Mouse (Mus musculus) G1E-ER4 (cell line): ENCODE results near the gene Aggf1. TPM values are rescaled to one million over a fixed set of nuclear protein-coding genes. Genes with fewer than 3 reads are reported as not detected.

Source experiments
- GATA1 ChIP-seq: IDR thresholded peaks from one replicate; pipeline ENCODE4 v1.8.0; 2012; ENCODE audit warnings: low read length, inconsistent platforms
- polyA plus RNA-seq: library from polyadenylated mRNA; stranded (reverse); fragments of >175 nt; gene quantifications from 2 replicates; pipeline ENCODE4 v1.2.3, GENCODE M21; 2012

Gene Aggf1
- polyA plus RNA-seq, 1 experiment: 25.2 TPM

- TF ChIP-seq GATA1: no peak
Measured at GRCm38 (mm10) chr13:95347018-95347696, 28.0 kb downstream of the Aggf1 start.

GRCm38 (mm10) chr13:95345869-95346268 lies 29.3 kb downstream of the Aggf1 start:
- TF ChIP-seq GATA1: no peak

GRCm38 (mm10) chr13:95343470-95343869 lies 31.7 kb downstream of the Aggf1 start:
- no peak for TF ChIP-seq GATA1

- TF ChIP-seq GATA1: no peak
Measured at GRCm38 (mm10) chr13:95336122-95336677, 39.0 kb downstream of the Aggf1 start.

- no peak for TF ChIP-seq GATA1
Measured at GRCm38 (mm10) chr13:95332086-95332899, 42.9 kb downstream of the Aggf1 start.

DNA sequence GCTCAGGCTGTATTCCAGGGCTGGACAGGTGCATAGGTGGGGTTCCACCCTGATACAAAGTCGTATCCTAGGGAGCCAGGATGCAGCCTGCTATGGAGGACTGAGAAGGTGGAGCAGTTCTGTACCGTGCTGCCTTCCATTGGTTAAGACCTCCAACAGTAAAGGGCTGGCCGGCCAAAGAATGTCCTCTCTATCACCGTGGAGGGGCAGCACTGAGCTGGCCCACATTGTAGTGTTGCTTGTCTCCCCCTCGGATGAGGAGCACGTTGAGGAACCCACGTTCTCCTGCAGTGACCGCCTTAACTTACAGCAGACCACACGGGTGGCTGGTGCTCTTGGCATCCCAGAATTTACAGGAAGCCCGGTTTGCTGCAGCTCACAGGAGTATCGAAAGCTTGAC lies 44.6 kb downstream of the Aggf1 start:
- TF ChIP-seq GATA1: no peak

DNA sequence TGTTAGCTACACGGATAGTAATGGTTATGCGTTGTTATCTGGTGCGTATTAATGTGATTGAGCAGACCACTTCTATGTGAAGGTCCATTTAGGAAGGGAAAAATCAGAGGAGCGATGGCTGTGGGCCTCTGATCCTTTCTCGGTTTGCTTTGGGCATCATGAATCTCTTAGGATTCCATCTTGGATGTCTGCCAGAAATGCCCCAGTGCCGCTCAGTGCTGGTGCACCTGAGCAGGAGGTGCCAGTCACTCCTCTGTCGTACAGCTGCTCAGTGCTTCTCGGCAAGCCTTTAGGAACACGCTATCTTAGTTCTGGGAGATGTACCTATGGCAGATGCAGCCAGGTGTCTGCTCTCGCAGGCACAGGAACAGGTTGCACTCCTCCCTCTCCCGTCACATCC lies 46.4 kb downstream of the Aggf1 start:
- TF ChIP-seq GATA1: no peak

GRCm38 (mm10) chr13:95327345-95327741 lies 47.8 kb downstream of the Aggf1 start:
- TF ChIP-seq GATA1: no peak

GRCm38 (mm10) chr13:95326611-95327344 lies 48.4 kb downstream of the Aggf1 start:
- no peak for TF ChIP-seq GATA1

DNA sequence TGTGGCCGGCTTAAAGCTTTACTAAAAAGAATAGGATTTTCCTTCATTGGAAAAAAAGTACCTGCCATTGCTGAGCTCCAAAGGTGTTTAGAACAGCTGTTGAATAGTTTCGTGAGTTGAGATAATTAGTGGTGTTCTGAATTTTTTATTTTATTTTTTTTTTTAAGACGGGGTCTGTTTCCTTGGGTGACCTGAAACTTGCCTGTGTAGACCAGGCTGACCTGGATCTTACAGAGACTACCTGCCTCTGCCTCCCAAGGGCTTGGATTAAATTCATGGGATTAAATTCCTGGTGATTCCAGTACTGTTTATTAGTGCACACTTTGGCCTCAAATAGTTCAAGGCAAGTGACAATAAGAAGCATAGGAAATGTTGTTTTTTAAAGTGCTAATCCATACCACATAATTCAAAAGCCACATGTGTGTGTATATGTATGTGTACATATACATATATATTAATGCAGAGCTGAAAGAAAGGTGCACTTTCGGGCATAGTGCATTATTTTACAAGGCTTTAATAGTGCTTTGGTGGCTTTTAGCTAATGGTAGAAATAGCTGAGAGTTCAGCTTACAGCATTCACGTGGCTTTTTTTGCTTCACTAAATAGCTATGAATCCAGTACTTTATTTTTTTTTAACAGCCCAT lies 49.1 kb downstream of the Aggf1 start:
- TF ChIP-seq GATA1: no peak

- no peak for TF ChIP-seq GATA1
Measured at GRCm38 (mm10) chr13:95325080-95325906, 49.9 kb downstream of the Aggf1 start.

DNA sequence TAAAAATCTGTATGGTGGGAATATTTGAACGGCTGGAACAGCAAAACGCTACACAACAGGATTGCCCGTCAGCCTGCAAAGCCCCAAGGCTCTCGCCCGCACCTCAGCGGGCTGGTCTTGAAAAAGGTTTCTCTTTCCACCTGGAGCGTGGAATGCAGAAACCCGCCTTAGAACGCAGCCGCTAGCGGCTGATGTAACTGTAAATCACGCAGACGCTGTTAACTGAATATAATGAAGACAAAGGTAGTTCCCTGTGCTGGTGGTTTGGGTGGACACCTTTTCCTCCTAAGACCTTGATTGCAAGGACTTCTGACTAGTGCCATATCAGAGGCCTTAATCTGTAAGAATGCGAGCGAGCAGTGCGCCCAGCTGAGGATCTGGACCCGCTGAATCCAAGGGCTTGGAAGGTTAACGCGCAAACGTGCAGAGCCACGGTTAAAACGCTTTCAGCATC lies 50.5 kb downstream of the Aggf1 start:
- TF ChIP-seq GATA1: no peak

DNA sequence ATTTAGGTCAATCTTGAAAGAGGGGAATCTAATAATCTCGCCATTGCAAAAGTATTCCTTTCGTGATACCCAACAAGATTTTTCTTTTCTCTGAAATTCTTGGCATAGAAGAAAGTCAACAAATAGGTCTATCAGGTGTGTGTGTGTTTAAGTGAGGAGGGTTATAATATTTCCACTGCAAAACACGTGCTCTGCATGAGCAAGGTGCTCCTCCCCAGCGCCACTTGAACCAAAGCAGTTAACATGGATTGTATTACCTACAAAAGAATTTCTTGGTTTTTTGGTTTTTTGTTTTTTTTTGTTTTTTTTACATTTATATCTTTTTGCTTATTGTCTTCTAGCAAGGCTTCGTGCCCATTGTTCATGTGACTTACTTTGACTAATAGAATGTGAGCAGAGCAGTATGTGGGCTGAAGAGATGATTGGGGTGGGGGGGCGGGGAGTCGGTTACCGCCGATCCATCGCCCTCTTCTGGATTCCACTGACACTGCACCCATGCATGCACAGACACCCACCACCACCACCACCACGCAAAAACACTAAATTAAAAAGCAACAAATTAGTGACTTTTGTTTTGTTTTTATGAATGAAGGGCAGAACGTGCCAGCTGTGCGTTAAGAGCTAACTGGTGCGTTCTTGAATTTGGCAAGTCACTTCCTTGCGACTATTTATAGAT lies 51.1 kb downstream of the Aggf1 start:
- TF ChIP-seq GATA1: no peak

DNA sequence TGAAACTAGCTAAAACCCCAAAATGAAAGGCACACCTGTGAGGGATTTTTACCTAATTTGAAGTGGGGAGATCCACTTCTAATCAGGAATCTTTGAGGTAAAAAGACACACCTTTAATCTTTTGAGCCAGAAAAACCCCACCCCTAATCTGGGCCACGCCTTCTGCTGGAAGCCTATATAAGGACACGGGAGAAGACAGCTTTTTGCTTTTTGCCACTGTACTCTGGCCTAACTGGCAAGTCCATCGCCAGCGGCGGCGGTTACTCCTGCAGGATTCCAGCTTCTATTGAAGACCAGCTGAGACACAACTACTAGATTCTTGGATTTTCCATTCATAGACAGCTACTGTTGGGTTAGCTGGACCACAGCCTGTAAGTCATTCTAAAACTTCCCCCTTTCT lies 51.8 kb downstream of the Aggf1 start, which contains the start of gene Zbed3:
TSS of gene Zbed3 (plus strand) at position 213 of the 400 bp plus-strand sequence.
- no peak for TF ChIP-seq GATA1
